Mouse (Mus musculus) brown adipose tissue, adult 24 weeks (tissue): Measurements from ENCODE around the gene Itga10. TPM values are rescaled to one million over a fixed set of nuclear protein-coding genes. Genes with fewer than 3 reads are reported as not detected.
"Not testable (repeated sequence)": the region's sequence is repeated elsewhere in the genome, so short reads cannot be mapped to it uniquely, and the experiment has no call there.

Experiments used
- H3K27ac ChIP-seq: fragments of 200-500 bp; replicated peaks from 2 replicates; pipeline ENCODE4 v1.5.1; 2012; ENCODE audit warnings: low read depth, mild to moderate bottlenecking, low read length
- H3K4me1 ChIP-seq: fragments of 200-500 bp; 2 replicates; pipeline ENCODE4 v1.6.1; 2012; ENCODE audit warnings: low read length, mixed read lengths; ENCODE audit not compliant: control insufficient read depth, insufficient read depth, insufficient read length
- H3K4me3 ChIP-seq: fragments of 200-500 bp; 2 replicates; pipeline ENCODE4 v1.5.1; 2012; ENCODE audit warnings: low read depth, mild to moderate bottlenecking, low read length, moderate library complexity; ENCODE audit not compliant: insufficient read depth
- polyA plus RNA-seq: library from polyadenylated mRNA; stranded (reverse); fragments of >200 nt; gene quantifications from 2 replicates; pipeline ENCODE4 v1.2.4, GENCODE M21; 2012; ENCODE audit not compliant: missing spikeins, insufficient read depth, insufficient read length

Gene Itga10
- polyA plus RNA-seq, 1 experiment: 0.20 TPM

GRCm38 (mm10) chr3:96665732-96666363, 20.5 kb downstream of the Itga10 start:
- not testable (repeated sequence) for H3K4me1 ChIP-seq, H3K4me3 ChIP-seq, H3K27ac ChIP-seq

GRCm38 (mm10) chr3:96666916-96667315, 21.5 kb downstream of the Itga10 start:
- H3K4me3 ChIP-seq: no peak overlapping the region
- peaks cover 2% of the 10 kb centered on the region; the same call in 1 of the 2 replicates for H3K4me1 ChIP-seq
- H3K27ac ChIP-seq: no peak overlapping the region

- Histone ChIP-seq H3K27ac (no peak overlapping the region), H3K4me3 (no peak overlapping the region), H3K4me1 (peaks cover 2% of the 10 kb centered on the region; the same call in 1 of the 2 replicates)
These were observed 21.9 kb downstream of the Itga10 start for GRCm38 (mm10) chr3:96667316-96667715.

GRCm38 (mm10) chr3:96668424-96669067, 23.2 kb downstream of the Itga10 start:
- H3K27ac ChIP-seq: no peak overlapping the region
- no peak overlapping the region for H3K4me3 ChIP-seq
- H3K4me1 ChIP-seq: peaks cover 2% of the 10 kb centered on the region; the same call in 1 of the 2 replicates

GRCm38 (mm10) chr3:96669727-96670468, 24.5 kb downstream of the Itga10 start, which contains the start of gene Ankrd35:
Gene Ankrd35, plus strand, starts transcription at chr3:96670131.
- no peak within 1 kb of the TSS for H3K27ac ChIP-seq

GRCm38 (mm10) chr3:96671519-96671918, 26.1 kb downstream of the Itga10 start:
- Histone ChIP-seq H3K4me1 (peaks cover 2% of the 10 kb centered on the region; the same call in 1 of the 2 replicates), H3K4me3 (no peak overlapping the region)

More at GRCm38 (mm10) chr3:96669727-96670468, 24.5 kb downstream of the Itga10 start, which contains the start of gene Ankrd35:
- peak within 1 kb of the TSS; percentile 56 for H3K4me3 ChIP-seq
- peaks cover 2% of the 10 kb centered on the region; the same call in 1 of the 2 replicates for H3K4me1 ChIP-seq

GRCm38 (mm10) chr3:96673514-96673913, 28.1 kb downstream of the Itga10 start:
- Histone ChIP-seq H3K4me3 (no peak overlapping the region), H3K27ac (no peak overlapping the region), H3K4me1 (peaks cover 2% of the 10 kb centered on the region; the same call in 1 of the 2 replicates)

More at GRCm38 (mm10) chr3:96671519-96671918, 26.1 kb downstream of the Itga10 start:
- no peak overlapping the region for H3K27ac ChIP-seq

GRCm38 (mm10) chr3:96674442-96674841, 29.1 kb downstream of the Itga10 start:
- peaks cover 2% of the 10 kb centered on the region; the same call in 1 of the 2 replicates for H3K4me1 ChIP-seq
- H3K27ac ChIP-seq: no peak overlapping the region
- no peak overlapping the region for H3K4me3 ChIP-seq

GRCm38 (mm10) chr3:96675171-96675570, 29.8 kb downstream of the Itga10 start:
- no peak overlapping the region for H3K4me3 ChIP-seq
- H3K4me1 ChIP-seq: no peaks in the 10 kb centered on the region
- H3K27ac ChIP-seq: no peak overlapping the region

GRCm38 (mm10) chr3:96675690-96676089, 30.3 kb downstream of the Itga10 start:
- H3K4me3 ChIP-seq: no peak overlapping the region
- H3K4me1 ChIP-seq: no peaks in the 10 kb centered on the region

GRCm38 (mm10) chr3:96678456-96678855, 33.1 kb downstream of the Itga10 start:
- no peak overlapping the region for H3K4me3 ChIP-seq
- H3K4me1 ChIP-seq: no peaks in the 10 kb centered on the region
- H3K27ac ChIP-seq: no peak overlapping the region

More at GRCm38 (mm10) chr3:96675690-96676089, 30.3 kb downstream of the Itga10 start:
- no peak overlapping the region for H3K27ac ChIP-seq

GRCm38 (mm10) chr3:96679159-96679674, 33.8 kb downstream of the Itga10 start:
- H3K27ac ChIP-seq: no peak overlapping the region
- H3K4me1 ChIP-seq: no peaks in the 10 kb centered on the region
- no peak overlapping the region for H3K4me3 ChIP-seq

- Histone ChIP-seq H3K4me3 (no peak overlapping the region), H3K4me1 (no peaks in the 10 kb centered on the region), H3K27ac (no peak overlapping the region)
These were observed 35.0 kb downstream of the Itga10 start for GRCm38 (mm10) chr3:96680269-96680956.

GRCm38 (mm10) chr3:96683496-96683895, 38.1 kb downstream of the Itga10 start:
- no peaks in the 10 kb centered on the region for H3K4me1 ChIP-seq
- no peak overlapping the region for H3K4me3 ChIP-seq
- no peak overlapping the region for H3K27ac ChIP-seq
